29 mouse cellular contexts compared by ENCODE assay signal in genomic region chr5:100196397-100196796, GRCm38 (mm10). TPM values are rescaled to one million over a fixed set of nuclear protein-coding genes. Genes with fewer than 3 reads are reported as not detected.
DNase-seq lines count a peak whose midpoint lies in the region; ATAC-seq and TF ChIP-seq lines count a peak whose summit lies in the region.
"Had no signal": no experiment of that assay in that cellular context is flagged by ENCODE, and none has a peak within 500 bp of the region (broad histone marks: within the 10 kb centered on the region; RNA-seq: fewer than 3 reads in every experiment).

No protein-coding gene starts in this region.

- no peak overlapping the region for H3K4me3 ChIP-seq in forebrain, embryonic 11.5 days (ENCODE audit: low read depth, low read length)
- H3K4me3 ChIP-seq in forebrain, embryonic 10.5 days, result no peak overlapping the region
- H3K4me3 ChIP-seq in heart, embryonic 13.5 days, result no peak overlapping the region
- H3K4me3 ChIP-seq in heart, embryonic 11.5 days (ENCODE audit: low read depth, low read length), result no peak overlapping the region
- H3K4me3 ChIP-seq in midbrain, embryonic 16.5 days (ENCODE audit: low read depth, low read length), result no peak overlapping the region
- H3K4me3 ChIP-seq in midbrain, postnatal 0 days (ENCODE audit: low read depth, low read length), result no peak overlapping the region
- H3K4me3 ChIP-seq: heart, adult 2 months; hindbrain, embryonic 10.5 days; hindbrain, embryonic 15.5 days; kidney, embryonic 15.5 days; limb, embryonic 12.5 days; liver, embryonic 12.5 days; midbrain, embryonic 10.5 days had no signal

- H3K4me1 ChIP-seq in forebrain, embryonic 11.5 days (replicated peaks; ENCODE audit: control insufficient read depth, insufficient read depth, low read length), result peaks cover 6% of the 10 kb centered on the region; the same call in 1 of the 2 replicates
- peaks cover 47% of the 10 kb centered on the region for H3K4me1 ChIP-seq in forebrain, embryonic 10.5 days
- peaks cover 20% of the 10 kb centered on the region for H3K4me1 ChIP-seq in heart, embryonic 13.5 days
- peaks cover 8% of the 10 kb centered on the region for H3K4me1 ChIP-seq in heart, embryonic 11.5 days (ENCODE audit: control insufficient read depth, insufficient read depth, low read length)
- peaks cover 44% of the 10 kb centered on the region for H3K4me1 ChIP-seq in midbrain, embryonic 16.5 days (ENCODE audit: control insufficient read depth, insufficient read depth, low read length)
- peaks cover 23% of the 10 kb centered on the region; the same call in 1 of the 2 replicates for H3K4me1 ChIP-seq in midbrain, postnatal 0 days (ENCODE audit: insufficient read depth, low read length)

- no peak for ATAC-seq in forebrain, embryonic 11.5 days (replicated peaks; ENCODE audit: low FRiP score)
- ATAC-seq in heart, embryonic 13.5 days (ENCODE audit: extremely low read depth, insufficient number of reproducible peaks, low FRiP score, low TSS enrichment), result no peak
- ATAC-seq in heart, embryonic 11.5 days (replicated peaks; ENCODE audit: insufficient number of reproducible peaks, low FRiP score, low TSS enrichment), result no peak
- ATAC-seq in midbrain, embryonic 16.5 days, result no peak
- no peak for ATAC-seq in midbrain, postnatal 0 days (ENCODE audit: low FRiP score)
- ATAC-seq: inflammation-experienced regulatory T-cells, adult 6 months; liver, embryonic 12.5 days; liver, postnatal 0 days had no signal

- H3K27me3 ChIP-seq in forebrain, embryonic 11.5 days (ENCODE audit: control insufficient read depth, insufficient read depth, low read length), result no peaks in the 10 kb centered on the region
- peaks cover 48% of the 10 kb centered on the region for H3K27me3 ChIP-seq in forebrain, embryonic 10.5 days (ENCODE audit: poor library complexity, severe bottlenecking)
- 0 out of 2 replicates have a peak, but pooled peaks cover 3% of the 10 kb centered on the region for H3K27me3 ChIP-seq in heart, embryonic 13.5 days (replicated peaks)
- no peaks in the 10 kb centered on the region for H3K27me3 ChIP-seq in heart, embryonic 11.5 days (ENCODE audit: control insufficient read depth, insufficient read depth, low read length)
- H3K27me3 ChIP-seq in midbrain, embryonic 16.5 days (ENCODE audit: control insufficient read depth, insufficient read depth, low read depth, low read length), result no peaks in the 10 kb centered on the region
- no peaks in the 10 kb centered on the region for H3K27me3 ChIP-seq in midbrain, postnatal 0 days (ENCODE audit: insufficient read depth, low read length)
- H3K27me3 ChIP-seq: hindbrain, embryonic 15.5 days; kidney, embryonic 15.5 days; limb, embryonic 12.5 days; liver, embryonic 12.5 days had no signal

- no peak overlapping the region for H3K9ac ChIP-seq in forebrain, embryonic 11.5 days (ENCODE audit: low read length)
- H3K9ac ChIP-seq in heart, embryonic 13.5 days, result no peak overlapping the region
- no peak overlapping the region for H3K9ac ChIP-seq in heart, embryonic 11.5 days (ENCODE audit: low read depth, low read length)
- no peak overlapping the region for H3K9ac ChIP-seq in midbrain, embryonic 16.5 days (ENCODE audit: low read depth, low read length)
- no peak overlapping the region for H3K9ac ChIP-seq in midbrain, postnatal 0 days (replicated peaks; ENCODE audit: low read length, poor library complexity, severe bottlenecking)
- H3K9ac ChIP-seq: hindbrain, embryonic 15.5 days; kidney, embryonic 15.5 days; limb, embryonic 12.5 days; liver, embryonic 12.5 days; liver, postnatal 0 days had no signal

- peak; percentile 23 for DNase-seq in forebrain, embryonic 11.5 days (ENCODE audit: low spot score)
- no peak for DNase-seq in forebrain, embryonic 10.5 days (ENCODE audit: extremely low spot score, low spot score)
- DNase-seq in midbrain, postnatal 0 days (ENCODE audit: low spot score), result no peak
- no peak for DNase-seq in gastrocnemius, adult 18-20 months (ENCODE audit: low spot score)
- DNase-seq: adrenal gland, adult 8-10 months; cerebellum, adult 11 months; cerebellum, adult 9-10 months; cerebellum, postnatal 36 days; embryo, embryonic 11 days; gastrocnemius, postnatal 36 days; heart, adult 2 months; heart, postnatal 10 days; kidney, adult 11 months; kidney, postnatal 25 days; liver, postnatal 0 days; lung, postnatal 4 days; thymus, postnatal 4 days had no signal

- H3K4me2 ChIP-seq in forebrain, embryonic 11.5 days (ENCODE audit: low read depth, low read length, severe bottlenecking), result no peak overlapping the region
- 0 out of 2 replicates have a peak overlapping the region, but pooled peaks have one; percentile 24 for H3K4me2 ChIP-seq in heart, embryonic 13.5 days
- H3K4me2 ChIP-seq in heart, embryonic 11.5 days, result no peak overlapping the region
- no peak overlapping the region for H3K4me2 ChIP-seq in midbrain, embryonic 16.5 days (ENCODE audit: low read length)
- H3K4me2 ChIP-seq in midbrain, postnatal 0 days (ENCODE audit: low read depth, low read length, poor library complexity, severe bottlenecking), result no peak overlapping the region
- H3K4me2 ChIP-seq: hindbrain, embryonic 15.5 days; liver, embryonic 12.5 days had no signal

- no peak overlapping the region for H3K27ac ChIP-seq in forebrain, embryonic 11.5 days (ENCODE audit: low read depth, low read length)
- H3K27ac ChIP-seq in forebrain, embryonic 10.5 days, result no peak overlapping the region
- H3K27ac ChIP-seq in heart, embryonic 13.5 days (replicated peaks), result no peak overlapping the region
- no peak overlapping the region for H3K27ac ChIP-seq in heart, embryonic 11.5 days (ENCODE audit: low read depth, low read length)
- peak overlapping the region; percentile 40 for H3K27ac ChIP-seq in midbrain, embryonic 16.5 days (ENCODE audit: low read length)
- H3K27ac ChIP-seq in midbrain, postnatal 0 days (ENCODE audit: low read depth, low read length), result no peak overlapping the region
- H3K27ac ChIP-seq: heart, adult 2 months; hindbrain, embryonic 10.5 days; kidney, embryonic 15.5 days; liver, embryonic 12.5 days; midbrain, embryonic 10.5 days had no signal

- H3K36me3 ChIP-seq in forebrain, embryonic 11.5 days (ENCODE audit: control insufficient read depth, insufficient read depth, low read length), result no peaks in the 10 kb centered on the region
- H3K36me3 ChIP-seq in forebrain, embryonic 10.5 days (replicated peaks), result no peaks in the 10 kb centered on the region
- H3K36me3 ChIP-seq in heart, embryonic 13.5 days, result no peaks in the 10 kb centered on the region
- no peaks in the 10 kb centered on the region for H3K36me3 ChIP-seq in heart, embryonic 11.5 days (ENCODE audit: control insufficient read depth, insufficient read depth, low read length)
- no peaks in the 10 kb centered on the region for H3K36me3 ChIP-seq in midbrain, embryonic 16.5 days (ENCODE audit: control insufficient read depth, insufficient read depth, low read length)
- no peaks in the 10 kb centered on the region for H3K36me3 ChIP-seq in midbrain, postnatal 0 days (ENCODE audit: insufficient read depth, low read length)
- H3K36me3 ChIP-seq: G1E; hindbrain, embryonic 10.5 days; hindbrain, embryonic 15.5 days; kidney, embryonic 15.5 days; limb, embryonic 12.5 days; liver, embryonic 12.5 days; midbrain, embryonic 10.5 days had no signal

- 76% methylated on average over 9 of the region's 9 CpGs for WGBS in forebrain, embryonic 11.5 days
- WGBS in forebrain, embryonic 10.5 days, result 81% methylated on average over 9 of the region's 9 CpGs
- 52% methylated on average over 9 of the region's 9 CpGs for WGBS in heart, embryonic 13.5 days
- 48% methylated on average over 9 of the region's 9 CpGs for WGBS in heart, embryonic 11.5 days (ENCODE audit: insufficient replicate concordance)
- WGBS in midbrain, embryonic 16.5 days, result 74% methylated on average over 9 of the region's 9 CpGs
- 73% methylated on average over 9 of the region's 9 CpGs for WGBS in midbrain, postnatal 0 days

- TF ChIP-seq CTCF in midbrain, postnatal 0 days (IDR thresholded peaks at IDR 0.05), result no peak

- no peaks in the 10 kb centered on the region for H3K9me3 ChIP-seq in forebrain, embryonic 11.5 days (ENCODE audit: control insufficient read depth, low read length)
- H3K9me3 ChIP-seq in forebrain, embryonic 10.5 days, result no peaks in the 10 kb centered on the region
- no peaks in the 10 kb centered on the region for H3K9me3 ChIP-seq in heart, embryonic 13.5 days
- H3K9me3 ChIP-seq in heart, embryonic 11.5 days (replicated peaks; ENCODE audit: control insufficient read depth, low read length), result no peaks in the 10 kb centered on the region
- no peaks in the 10 kb centered on the region for H3K9me3 ChIP-seq in midbrain, embryonic 16.5 days (replicated peaks; ENCODE audit: control insufficient read depth, low read length, poor library complexity, severe bottlenecking)
- no peaks in the 10 kb centered on the region for H3K9me3 ChIP-seq in midbrain, postnatal 0 days (ENCODE audit: low read length)
- H3K9me3 ChIP-seq: hindbrain, embryonic 10.5 days; hindbrain, embryonic 15.5 days; kidney, embryonic 15.5 days; limb, embryonic 12.5 days; liver, embryonic 12.5 days; midbrain, embryonic 10.5 days had no signal

RNA-seq across cellular contexts. Expression of gene Tmem150c, which starts 36.8 kb away (rescaled TPM):
- 2.4 TPM in 2 replicates for polyA plus RNA-seq in forebrain, embryonic 11.5 days (2014; fragmentation: Nextera tagmentation; extraction: Ambion mirVana)
- polyA plus RNA-seq in forebrain, embryonic 10.5 days (2016; fragmentation: Nextera tagmentation; extraction: Ambion mirVana), result 2.2 and 2.3 TPM in 2 replicates
- polyA plus RNA-seq in heart, embryonic 13.5 days (2015; fragmentation: Nextera tagmentation; extraction: Ambion mirVana), result 0.90 and 1.4 TPM in 2 replicates
- 0.54 and 1.0 TPM in 2 replicates for polyA plus RNA-seq in heart, embryonic 11.5 days (2014; fragmentation: Nextera tagmentation; extraction: Ambion mirVana)
- 51.9 and 60.2 TPM in 2 replicates for polyA plus RNA-seq in midbrain, embryonic 16.5 days (2015; fragmentation: Nextera tagmentation; extraction: Ambion mirVana)
- 63.7 and 83.0 TPM in 2 replicates for total RNA-seq in midbrain, postnatal 0 days (2014; rRNA removed)
- polyA plus RNA-seq in midbrain, postnatal 0 days (2015; fragmentation: Nextera tagmentation; extraction: Ambion mirVana), result 42.9 and 49.1 TPM in 2 replicates
- total RNA-seq in gastrocnemius, adult 18-20 months (2021), result 1 to 10 TPM in 1 of 2 experiments, under 1 TPM in 1; 0.91 to 1.3 TPM
- total RNA-seq: monocyte, adult 5-6 weeks had no signal
- polyA plus RNA-seq: G1E; inflammation-experienced regulatory T-cells, adult 6 months had no signal

Comparison
In these comparisons a context has a peak if more than half of its experiments do, and no peak if none do; other contexts are left out.
1. RNA of gene Tmem150c, which starts 36.8 kb away (polyA plus RNA-seq): 51.9 to 60.2 TPM in midbrain, embryonic 16.5 days and 42.9 to 49.1 TPM in midbrain, postnatal 0 days; 2.4 TPM in forebrain, embryonic 11.5 days, 2.2 to 2.3 TPM in forebrain, embryonic 10.5 days, 0.90 to 1.4 TPM in heart, embryonic 13.5 days and 0.54 to 1.0 TPM in heart, embryonic 11.5 days; every median in the first group is over 10 times any median in the second.